Mouse (Mus musculus) C2C12 (cell line): ENCODE data around the gene Dot1l.

Experiments used
- CEBPB ChIP-seq: IDR thresholded peaks from one replicate; pipeline ENCODE4 v1.6.1; 2011; ENCODE audit warnings: low read depth, mild to moderate bottlenecking, control low read depth, moderate library complexity
- CTCF ChIP-seq: IDR thresholded peaks from one replicate; pipeline ENCODE4 v1.5.1; 2011; ENCODE audit not compliant: control insufficient read depth, insufficient read depth, insufficient read length
- FOSL1 ChIP-seq: IDR thresholded peaks from one replicate; pipeline ENCODE4 v1.8.0; 2011; ENCODE audit warnings: mild to moderate bottlenecking, low read length; ENCODE audit not compliant: poor library complexity, insufficient read depth, severe bottlenecking
- MAX ChIP-seq: IDR thresholded peaks from one replicate; pipeline ENCODE4 v1.6.1; 2011; ENCODE audit warnings: mild to moderate bottlenecking, control low read depth
- USF1 ChIP-seq: IDR thresholded peaks from one replicate; pipeline ENCODE4 v1.6.1; 2011; ENCODE audit warnings: low read depth, mild to moderate bottlenecking, control low read depth, moderate library complexity

- TF ChIP-seq CTCF: no peak
- no peak for TF ChIP-seq MAX
- TF ChIP-seq USF1: no peak
- no peak for TF ChIP-seq FOSL1
- no peak for TF ChIP-seq CEBPB
These were observed 50.3 kb downstream of the Dot1l start for GRCm38 (mm10) chr10:80805322-80805721.
